Mouse (Mus musculus) heart, adult 2 months (tissue): ENCODE measurements around the gene Apoa5.

Experiments used
- CTCF ChIP-seq: fragments of 200-600 bp; IDR thresholded peaks from 2 replicates; pipeline ENCODE4 v1.8.1; 2022; ENCODE audit warnings: antibody characterized with exemption, mild to moderate bottlenecking, moderate library complexity
- EP300 ChIP-seq: fragments of 200-500 bp; IDR thresholded peaks from 2 replicates; pipeline ENCODE4 v1.6.1; 2011; ENCODE audit warnings: low read depth, low read length, control low read depth; ENCODE audit not compliant: insufficient read depth
- POLR2A ChIP-seq: fragments of 200-500 bp; IDR thresholded peaks from 2 replicates; pipeline ENCODE4 v1.6.1; 2011; ENCODE audit warnings: mild to moderate bottlenecking, low read depth, low read length, control low read depth; ENCODE audit not compliant: insufficient read depth

DNA sequence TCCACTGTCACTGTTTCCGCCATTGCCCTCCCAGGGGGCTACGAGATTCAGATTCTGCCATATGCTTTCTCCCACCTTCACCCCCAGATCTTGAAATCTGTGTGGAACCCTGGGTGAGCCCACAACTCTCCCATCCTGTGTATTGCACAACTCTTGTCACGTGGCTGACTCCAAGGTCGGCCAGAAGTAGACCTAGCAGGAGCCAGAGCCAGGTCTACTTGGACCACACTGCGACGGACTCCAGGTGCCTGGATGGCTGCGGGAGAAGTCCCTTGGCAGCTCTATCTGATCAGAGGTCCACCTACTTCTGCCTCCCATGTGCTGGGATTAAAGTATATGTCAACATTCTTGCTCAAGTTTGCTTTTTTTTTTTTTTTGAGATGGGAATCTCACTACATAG is 7.3 kb upstream of the Apoa5 start:
- TF ChIP-seq POLR2A, result no peak
- no peak for TF ChIP-seq CTCF
- no peak for TF ChIP-seq EP300
